In the genomic region with DNA sequence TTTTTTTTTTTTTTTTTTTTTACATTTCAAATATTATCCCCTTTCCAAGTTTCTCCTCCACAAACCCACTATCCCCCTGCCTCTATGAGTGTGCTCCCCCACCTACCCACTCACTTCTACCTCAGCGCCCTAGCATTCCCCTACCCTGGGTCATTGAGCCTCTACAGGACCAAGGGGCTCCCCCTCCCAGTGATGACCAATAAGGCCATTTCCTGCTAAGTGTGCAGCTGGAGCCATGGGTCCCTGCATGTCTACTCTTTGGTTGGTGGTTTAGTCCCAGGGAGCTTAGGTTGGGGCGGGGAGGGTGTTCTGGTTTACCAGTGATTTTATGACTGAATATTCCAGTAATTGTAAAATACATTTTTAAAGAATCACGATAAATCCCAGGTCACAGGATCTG, we compare ENCODE assay signal across 8 mouse cellular contexts. TPM values are rescaled to one million over a fixed set of nuclear protein-coding genes. Genes with fewer than 3 reads are reported as not detected.
DNase-seq lines count a peak whose midpoint lies in the region; ATAC-seq and TF ChIP-seq lines count a peak whose summit lies in the region.
"Not testable (repeated sequence)": the region's sequence is repeated elsewhere in the genome, so short reads cannot be mapped to it uniquely, and the experiment has no call there.

No protein-coding gene starts in this region.

- H3K36me3 ChIP-seq in C2C12 (ENCODE audit: control insufficient read depth, insufficient read depth); embryonic facial prominence, embryonic 14.5 days (ENCODE audit: control insufficient read depth, insufficient read depth, low read length); heart, embryonic 11.5 days (ENCODE audit: control insufficient read depth, insufficient read depth, low read length); intestine, embryonic 16.5 days (ENCODE audit: control insufficient read depth, insufficient read depth, low read length); liver, embryonic 11.5 days (ENCODE audit: control insufficient read depth, insufficient read depth, low read length); midbrain, embryonic 11.5 days (ENCODE audit: control insufficient read depth, insufficient read depth, low read length); small intestine, adult 2 months (ENCODE audit: control insufficient read depth, insufficient read depth, low read length): not testable (repeated sequence)

- not testable (repeated sequence) for TF ChIP-seq POLR2A in bone marrow macrophage, adult 2 months (IDR thresholded peaks at IDR 0.05; ENCODE audit: borderline replicate concordance, low read depth, low read length); small intestine, adult 2 months (IDR thresholded peaks at IDR 0.05; ENCODE audit: low read depth, low read length)

- H3ac ChIP-seq in C2C12 (ENCODE audit: control insufficient read depth, insufficient read length, low read depth) = not testable (repeated sequence)

- not testable (repeated sequence) for H3K9me3 ChIP-seq in embryonic facial prominence, embryonic 14.5 days (ENCODE audit: control insufficient read depth, low read length); heart, embryonic 11.5 days (replicated peaks; ENCODE audit: control insufficient read depth, low read length); intestine, embryonic 16.5 days (ENCODE audit: control insufficient read depth, low read length); liver, embryonic 11.5 days (ENCODE audit: control insufficient read depth, low read length); midbrain, embryonic 11.5 days (ENCODE audit: control insufficient read depth, low read length)

- H3K4me1 ChIP-seq in bone marrow macrophage, adult 2 months (ENCODE audit: control insufficient read depth, insufficient read depth, low read length); embryonic facial prominence, embryonic 14.5 days (ENCODE audit: control insufficient read depth, insufficient read depth, low read length); heart, embryonic 11.5 days (ENCODE audit: control insufficient read depth, insufficient read depth, low read length); intestine, embryonic 16.5 days (ENCODE audit: control insufficient read depth, insufficient read depth, low read length); liver, embryonic 11.5 days (replicated peaks; ENCODE audit: control insufficient read depth, insufficient read depth, low read length); midbrain, embryonic 11.5 days (ENCODE audit: control insufficient read depth, insufficient read depth, low read length); small intestine, adult 2 months (ENCODE audit: control insufficient read depth, insufficient read depth, insufficient read length, low read length): not testable (repeated sequence)

- H3K27me3 ChIP-seq in C2C12 (ENCODE audit: control insufficient read depth, insufficient read depth, insufficient read length); embryonic facial prominence, embryonic 14.5 days (replicated peaks; ENCODE audit: control insufficient read depth, insufficient read depth, low read length); heart, embryonic 11.5 days (ENCODE audit: control insufficient read depth, insufficient read depth, low read length); intestine, embryonic 16.5 days (replicated peaks; ENCODE audit: control insufficient read depth, insufficient read depth, low read length); liver, embryonic 11.5 days (replicated peaks; ENCODE audit: control insufficient read depth, insufficient read depth, low read length); midbrain, embryonic 11.5 days (ENCODE audit: control insufficient read depth, insufficient read depth, low read length); small intestine, adult 2 months (ENCODE audit: control insufficient read depth, insufficient read depth, low read length): not testable (repeated sequence)

- not testable (repeated sequence) for H3K79me3 ChIP-seq in C2C12 (ENCODE audit: low read depth)

- not testable (repeated sequence) for TF ChIP-seq CTCF in C2C12 (IDR thresholded peaks at IDR 0.05; ENCODE audit: control insufficient read depth, insufficient read depth, insufficient read length); bone marrow macrophage, adult 2 months (IDR thresholded peaks at IDR 0.05; ENCODE audit: low read depth, low read length); small intestine, adult 2 months (IDR thresholded peaks at IDR 0.05; ENCODE audit: extremely low read depth, insufficient read length, insufficient replicate concordance, low read depth, low read length)

- 8% methylated on average over 2 of the region's 3 CpGs for WGBS in embryonic facial prominence, embryonic 14.5 days
- WGBS in heart, embryonic 11.5 days (ENCODE audit: insufficient replicate concordance) = 7% methylated on average over 3 of the region's 3 CpGs
- WGBS in intestine, embryonic 16.5 days = 0% methylated on average over 3 of the region's 3 CpGs
- 11% methylated on average over 2 of the region's 3 CpGs for WGBS in liver, embryonic 11.5 days
- 0% methylated on average over 3 of the region's 3 CpGs for WGBS in midbrain, embryonic 11.5 days
- WGBS in small intestine, adult 2 months = 2% methylated on average over 3 of the region's 3 CpGs

- H3K9ac ChIP-seq in embryonic facial prominence, embryonic 14.5 days (ENCODE audit: low read depth, low read length) = peak overlapping the region; percentile 71
- peak overlapping the region; percentile 72 for H3K9ac ChIP-seq in heart, embryonic 11.5 days (ENCODE audit: low read depth, low read length)
- peak overlapping the region; percentile 75 for H3K9ac ChIP-seq in intestine, embryonic 16.5 days (ENCODE audit: low read depth, low read length)
- peak overlapping the region; percentile 68; the same call in 1 of the 2 replicates for H3K9ac ChIP-seq in liver, embryonic 11.5 days (ENCODE audit: low read depth, low read length)
- peak overlapping the region; percentile 62 for H3K9ac ChIP-seq in midbrain, embryonic 11.5 days (ENCODE audit: low read length)

- peak overlapping the region; percentile 51 for H3K4me2 ChIP-seq in embryonic facial prominence, embryonic 14.5 days (ENCODE audit: low read depth, low read length)
- peak overlapping the region; percentile 58 for H3K4me2 ChIP-seq in heart, embryonic 11.5 days
- H3K4me2 ChIP-seq in intestine, embryonic 16.5 days (ENCODE audit: low read depth, low read length) = peak overlapping the region; percentile 27; the same call in 1 of the 2 replicates
- peak overlapping the region; percentile 47 for H3K4me2 ChIP-seq in liver, embryonic 11.5 days
- peak overlapping the region; percentile 51 for H3K4me2 ChIP-seq in midbrain, embryonic 11.5 days

- H3K27ac ChIP-seq in bone marrow macrophage, adult 2 months (ENCODE audit: insufficient read depth, low read depth, low read length) = peak overlapping the region; percentile 89
- not testable (repeated sequence) for H3K27ac ChIP-seq in embryonic facial prominence, embryonic 14.5 days (replicated peaks; ENCODE audit: low read depth, low read length); heart, embryonic 11.5 days (ENCODE audit: low read depth, low read length); intestine, embryonic 16.5 days (ENCODE audit: low read length); liver, embryonic 11.5 days (ENCODE audit: low read depth, low read length); midbrain, embryonic 11.5 days (ENCODE audit: low read depth, low read length)
- H3K27ac ChIP-seq in small intestine, adult 2 months (ENCODE audit: insufficient read depth, low read depth, low read length) = peak overlapping the region; percentile 84; the same call in 1 of the 2 replicates

- ATAC-seq in embryonic facial prominence, embryonic 14.5 days (ENCODE audit: low read depth) = peak; percentile 70
- peak; percentile 81 for ATAC-seq in heart, embryonic 11.5 days (replicated peaks; ENCODE audit: insufficient number of reproducible peaks, low FRiP score, low TSS enrichment)
- ATAC-seq in intestine, embryonic 16.5 days = peak; percentile 83
- peak; percentile 72 for ATAC-seq in liver, embryonic 11.5 days (replicated peaks; ENCODE audit: low FRiP score)
- peak; percentile 80 for ATAC-seq in midbrain, embryonic 11.5 days (ENCODE audit: low FRiP score)

- H3K4me3 ChIP-seq in C2C12 (ENCODE audit: insufficient read depth, poor library complexity, severe bottlenecking) = peak overlapping the region; percentile 29
- H3K4me3 ChIP-seq in bone marrow macrophage, adult 2 months (ENCODE audit: insufficient read depth, low read length) = peak overlapping the region; percentile 79
- peak overlapping the region; percentile 51 for H3K4me3 ChIP-seq in embryonic facial prominence, embryonic 14.5 days (ENCODE audit: low read depth, low read length)
- H3K4me3 ChIP-seq in heart, embryonic 11.5 days (ENCODE audit: low read depth, low read length) = peak overlapping the region; percentile 63
- H3K4me3 ChIP-seq in intestine, embryonic 16.5 days (ENCODE audit: low read length) = peak overlapping the region; percentile 60
- peak overlapping the region; percentile 64 for H3K4me3 ChIP-seq in liver, embryonic 11.5 days (ENCODE audit: low read depth, low read length)
- peak overlapping the region; percentile 49 for H3K4me3 ChIP-seq in midbrain, embryonic 11.5 days (ENCODE audit: low read depth, low read length)
- H3K4me3 ChIP-seq in small intestine, adult 2 months (ENCODE audit: low read depth, low read length) = peak overlapping the region; percentile 99

- DNase-seq in embryonic facial prominence, embryonic 14.5 days (ENCODE audit: low spot score); liver, embryonic 11.5 days (ENCODE audit: low spot score): not testable (repeated sequence)
- peak; percentile 75 for DNase-seq in midbrain, embryonic 11.5 days (ENCODE audit: low spot score, missing footprints)

- H3K79me2 ChIP-seq in C2C12 (ENCODE audit: control insufficient read depth, insufficient read depth) = not testable (repeated sequence)

RNA-seq across cellular contexts. Expression of gene Zfp994, which starts 0.4 kb away (rescaled TPM):
- polyA plus RNA-seq in C2C12 (2012; fragmentation: generic; extraction: Trizol) = 0.54 TPM
- 6.5 and 6.6 TPM in 2 replicates for polyA plus RNA-seq in bone marrow macrophage, adult 2 months (2012; ENCODE audit: insufficient read depth, insufficient read length, missing spikeins)
- polyA plus RNA-seq in embryonic facial prominence, embryonic 14.5 days (2014; fragmentation: Nextera tagmentation; extraction: Ambion mirVana) = 2.6 and 3.0 TPM in 2 replicates
- polyA plus RNA-seq in heart, embryonic 11.5 days (2014; fragmentation: Nextera tagmentation; extraction: Ambion mirVana) = 2.5 and 3.0 TPM in 2 replicates
- 2.8 and 2.9 TPM in 2 replicates for polyA plus RNA-seq in intestine, embryonic 16.5 days (2015; fragmentation: Nextera tagmentation; extraction: Ambion mirVana)
- 2.9 and 3.1 TPM in 2 replicates for polyA plus RNA-seq in liver, embryonic 11.5 days (2014; fragmentation: Nextera tagmentation; extraction: Ambion mirVana)
- 4.0 and 5.2 TPM in 2 replicates for polyA plus RNA-seq in midbrain, embryonic 11.5 days (2014; fragmentation: Nextera tagmentation; extraction: Ambion mirVana)
- polyA plus RNA-seq in small intestine, adult 2 months (2012; rRNA removed) = 0.03 and 0.04 TPM in 2 replicates

RNA-seq across cellular contexts. Expression of gene Zfp947, which starts 59.0 kb away (rescaled TPM):
- 0.64 TPM for polyA plus RNA-seq in C2C12 (2012; fragmentation: generic; extraction: Trizol)
- 1.9 and 2.7 TPM in 2 replicates for polyA plus RNA-seq in bone marrow macrophage, adult 2 months (2012; ENCODE audit: insufficient read depth, insufficient read length, missing spikeins)
- 2.4 and 2.9 TPM in 2 replicates for polyA plus RNA-seq in embryonic facial prominence, embryonic 14.5 days (2014; fragmentation: Nextera tagmentation; extraction: Ambion mirVana)
- polyA plus RNA-seq in heart, embryonic 11.5 days (2014; fragmentation: Nextera tagmentation; extraction: Ambion mirVana) = 2.3 and 3.7 TPM in 2 replicates
- polyA plus RNA-seq in intestine, embryonic 16.5 days (2015; fragmentation: Nextera tagmentation; extraction: Ambion mirVana) = 2.5 and 2.9 TPM in 2 replicates
- polyA plus RNA-seq in liver, embryonic 11.5 days (2014; fragmentation: Nextera tagmentation; extraction: Ambion mirVana) = 1.3 and 1.8 TPM in 2 replicates
- polyA plus RNA-seq in midbrain, embryonic 11.5 days (2014; fragmentation: Nextera tagmentation; extraction: Ambion mirVana) = 2.4 and 3.2 TPM in 2 replicates
- 0.05 TPM in 1 of 2 replicates, not detected in the other for polyA plus RNA-seq in small intestine, adult 2 months (2012; rRNA removed)

Comparison
In these comparisons a context has a peak if more than half of its experiments do, and no peak if none do; other contexts are left out.
1. H3K4me3 ChIP-seq: peak in every context shown above with its lines; median percentile 99 in small intestine, adult 2 months; 79 in bone marrow macrophage, adult 2 months; 64 in liver, embryonic 11.5 days; 63 in heart, embryonic 11.5 days; 60 in intestine, embryonic 16.5 days; 51 in embryonic facial prominence, embryonic 14.5 days; 49 in midbrain, embryonic 11.5 days; 29 in C2C12.